Mouse (Mus musculus) stomach, postnatal 0 days (tissue): ENCODE measurements around the gene Jph4.

Experiments used
- CTCF ChIP-seq: IDR thresholded peaks from 2 replicates; pipeline ENCODE4 v1.5.1; 2016; ENCODE audit warnings: antibody characterized with exemption, low read depth, mild to moderate bottlenecking, moderate library complexity
- EP300 ChIP-seq: optimal IDR thresholded peaks from 2 replicates; pipeline ENCODE3; 2016; ENCODE audit warnings: antibody characterized with exemption

GRCm38 (mm10) chr14:55059931-55060330 lies 56.8 kb downstream of the Jph4 start:
- TF ChIP-seq CTCF (no peak), EP300 (no peak)
